Mouse (Mus musculus): ENCODE measurements around the gene Rgs16.

- TF ChIP-seq CTCF (conservative IDR thresholded peaks at IDR 0.05; ENCODE audit: low read length) (no peak), NANOG (IDR thresholded peaks at IDR 0.05; ENCODE audit: borderline replicate concordance, low read length) (no peak)
These were observed 31.5 kb upstream of the Rgs16 start for GRCm38 (mm10) chr1:153708626-153709025.

Data from E14TG2a.4 (cell line).